Mouse (Mus musculus): ENCODE results near the gene Sec24a. TPM values are rescaled to one million over a fixed set of nuclear protein-coding genes. Genes with fewer than 3 reads are reported as not detected.
"Not testable (repeated sequence)": the region's sequence is repeated elsewhere in the genome, so short reads cannot be mapped to it uniquely, and the experiment has no call there.

The Sec24a gene
- polyA plus RNA-seq, 1 experiment: 15.6 TPM

GRCm38 (mm10) chr11:51703379-51703998 is 59.9 kb downstream of the Sec24a start:
- peak; percentile 30 for DNase-seq
- 92% methylated on average over 10 of the region's 10 CpGs for WGBS
- Histone ChIP-seq H3K27me3 (ENCODE audit: control insufficient read depth, insufficient read depth, low read length) (no peaks in the 10 kb centered on the region), H3K27ac (ENCODE audit: control insufficient read depth, insufficient read depth, low read length) (no peak overlapping the region), H3K4me1 (replicated peaks; ENCODE audit: control insufficient read depth, insufficient read depth, low read length) (no peaks in the 10 kb centered on the region), H3K4me3 (ENCODE audit: control insufficient read depth, insufficient read depth, low read length) (no peak overlapping the region), H3K36me3 (ENCODE audit: control insufficient read depth, insufficient read depth, low read length) (peaks cover 33% of the 10 kb centered on the region)
- TF ChIP-seq POLR2A (IDR thresholded peaks at IDR 0.05; ENCODE audit: control insufficient read depth, extremely low read depth, insufficient read depth, low read length, poor library complexity) (no peak), CTCF (IDR thresholded peaks at IDR 0.05; ENCODE audit: borderline replicate concordance, control insufficient read depth, extremely low read depth, insufficient read depth, low read length, poor library complexity) (peak; percentile 65; the same call in 1 of the 2 replicates)

- Histone ChIP-seq H3K4me1 (replicated peaks; ENCODE audit: control insufficient read depth, insufficient read depth, low read length) (no peaks in the 10 kb centered on the region), H3K4me3 (ENCODE audit: control insufficient read depth, insufficient read depth, low read length) (no peak overlapping the region), H3K36me3 (ENCODE audit: control insufficient read depth, insufficient read depth, low read length) (peaks cover 33% of the 10 kb centered on the region), H3K27me3 (ENCODE audit: control insufficient read depth, insufficient read depth, low read length) (no peaks in the 10 kb centered on the region), H3K27ac (ENCODE audit: control insufficient read depth, insufficient read depth, low read length) (no peak overlapping the region)
- WGBS: 96% methylated on average over 3 of the region's 3 CpGs
- DNase-seq: no peak
- TF ChIP-seq POLR2A (IDR thresholded peaks at IDR 0.05; ENCODE audit: control insufficient read depth, extremely low read depth, insufficient read depth, low read length, poor library complexity) (no peak), CTCF (IDR thresholded peaks at IDR 0.05; ENCODE audit: borderline replicate concordance, control insufficient read depth, extremely low read depth, insufficient read depth, low read length, poor library complexity) (no peak)
Observed at GRCm38 (mm10) chr11:51702831-51703230, 60.6 kb downstream of the Sec24a start.

- H3K4me1 ChIP-seq (replicated peaks; ENCODE audit: control insufficient read depth, insufficient read depth, low read length): no peaks in the 10 kb centered on the region
- H3K36me3 ChIP-seq (ENCODE audit: control insufficient read depth, insufficient read depth, low read length): peaks cover 11% of the 10 kb centered on the region
- no peak overlapping the region for H3K4me3 ChIP-seq (ENCODE audit: control insufficient read depth, insufficient read depth, low read length)
- DNase-seq: no peak
- H3K27ac ChIP-seq (ENCODE audit: control insufficient read depth, insufficient read depth, low read length): no peak overlapping the region
- TF ChIP-seq POLR2A (IDR thresholded peaks at IDR 0.05; ENCODE audit: control insufficient read depth, extremely low read depth, insufficient read depth, low read length, poor library complexity) (no peak), CTCF (IDR thresholded peaks at IDR 0.05; ENCODE audit: borderline replicate concordance, control insufficient read depth, extremely low read depth, insufficient read depth, low read length, poor library complexity) (no peak)
- 97% methylated on average over 3 of the region's 3 CpGs for WGBS
- H3K27me3 ChIP-seq (ENCODE audit: control insufficient read depth, insufficient read depth, low read length): no peaks in the 10 kb centered on the region
Observed at GRCm38 (mm10) chr11:51694984-51695383, 68.5 kb downstream of the Sec24a start.

GRCm38 (mm10) chr11:51690597-51690996 is 72.8 kb downstream of the Sec24a start:
- not testable (repeated sequence) for DNase-seq; H3K27me3 ChIP-seq (ENCODE audit: control insufficient read depth, insufficient read depth, low read length); H3K4me1 ChIP-seq (replicated peaks; ENCODE audit: control insufficient read depth, insufficient read depth, low read length); H3K27ac ChIP-seq (ENCODE audit: control insufficient read depth, insufficient read depth, low read length); H3K4me3 ChIP-seq (ENCODE audit: control insufficient read depth, insufficient read depth, low read length); H3K36me3 ChIP-seq (ENCODE audit: control insufficient read depth, insufficient read depth, low read length)
- 91% methylated on average over 3 of the region's 3 CpGs for WGBS

- no peaks in the 10 kb centered on the region for H3K36me3 ChIP-seq (ENCODE audit: control insufficient read depth, insufficient read depth, low read length)
- no peak overlapping the region for H3K27ac ChIP-seq (ENCODE audit: control insufficient read depth, insufficient read depth, low read length)
- TF ChIP-seq POLR2A (IDR thresholded peaks at IDR 0.05; ENCODE audit: control insufficient read depth, extremely low read depth, insufficient read depth, low read length, poor library complexity) (no peak), CTCF (IDR thresholded peaks at IDR 0.05; ENCODE audit: borderline replicate concordance, control insufficient read depth, extremely low read depth, insufficient read depth, low read length, poor library complexity) (no peak)
- no peak for DNase-seq
- 30% methylated on average over 6 of the region's 6 CpGs for WGBS
- H3K27me3 ChIP-seq (ENCODE audit: control insufficient read depth, insufficient read depth, low read length): no peaks in the 10 kb centered on the region
- H3K4me3 ChIP-seq (ENCODE audit: control insufficient read depth, insufficient read depth, low read length): no peak overlapping the region
- peaks cover 3% of the 10 kb centered on the region; the same call in 1 of the 2 replicates for H3K4me1 ChIP-seq (replicated peaks; ENCODE audit: control insufficient read depth, insufficient read depth, low read length)
Observed at GRCm38 (mm10) chr11:51689343-51689742, 74.1 kb downstream of the Sec24a start.

GRCm38 (mm10) chr11:51688330-51689328 is 74.8 kb downstream of the Sec24a start, which contains the start of gene 0610009B22Rik:
0610009B22Rik (minus strand) TSS chr11:51688874.
- DNase-seq: peak; percentile 99
- Histone ChIP-seq H3K4me1 (replicated peaks; ENCODE audit: control insufficient read depth, insufficient read depth, low read length) (peaks cover 3% of the 10 kb centered on the region; the same call in 1 of the 2 replicates), H3K27me3 (ENCODE audit: control insufficient read depth, insufficient read depth, low read length) (no peaks in the 10 kb centered on the region), H3K36me3 (ENCODE audit: control insufficient read depth, insufficient read depth, low read length) (no peaks in the 10 kb centered on the region), H3K4me3 (ENCODE audit: control insufficient read depth, insufficient read depth, low read length) (peak within 1 kb of the TSS; percentile 69), H3K27ac (ENCODE audit: control insufficient read depth, insufficient read depth, low read length) (peak within 1 kb of the TSS; percentile 94)
- under 1% methylated on average over 60 of the region's 60 CpGs for WGBS
- TF ChIP-seq POLR2A (IDR thresholded peaks at IDR 0.05; ENCODE audit: control insufficient read depth, extremely low read depth, insufficient read depth, low read length, poor library complexity) (peak; percentile 57; the same call in 1 of the 2 replicates), CTCF (IDR thresholded peaks at IDR 0.05; ENCODE audit: borderline replicate concordance, control insufficient read depth, extremely low read depth, insufficient read depth, low read length, poor library complexity) (peak; percentile 8; the same call in 1 of the 2 replicates)

Data from thymus, adult 2 months (tissue).